Mouse (Mus musculus): ENCODE data around the gene Msi2. TPM values are rescaled to one million over a fixed set of nuclear protein-coding genes. Genes with fewer than 3 reads are reported as not detected.

Msi2 gene
- total RNA-seq, 2 experiments from 2014 or later = 10.2 to 13.9 TPM

DNA sequence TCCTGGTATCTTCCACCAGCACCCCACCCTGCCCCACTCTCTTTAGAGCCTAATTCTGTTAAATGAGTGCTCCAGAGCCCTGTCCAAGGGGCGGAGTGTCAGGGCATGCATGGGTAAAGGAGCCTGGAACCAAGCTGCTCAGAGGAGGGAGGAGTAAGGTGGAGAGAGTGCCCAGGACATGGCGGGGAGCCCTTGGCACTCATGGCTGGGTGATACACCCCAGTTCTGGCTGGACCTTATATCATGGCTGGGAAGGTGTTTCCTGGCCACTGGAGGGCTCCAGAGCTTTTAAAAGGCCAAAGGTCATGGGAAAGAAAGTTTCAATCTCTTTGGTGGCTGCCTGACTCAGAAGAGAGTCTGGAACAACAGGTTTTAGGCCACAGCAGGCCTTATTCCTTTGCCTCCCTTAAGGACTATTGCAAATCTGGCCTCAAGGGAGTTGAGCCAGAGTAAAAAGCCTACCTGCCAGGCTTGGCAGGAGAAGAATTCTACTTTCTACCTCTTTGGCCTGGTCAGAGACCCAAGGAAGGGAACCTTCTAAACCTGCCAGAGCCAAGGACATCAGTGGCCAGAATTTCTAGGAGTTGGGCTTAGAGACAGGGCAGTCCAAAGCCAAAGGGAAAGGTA is 352.3 kb downstream of the Msi2 start:
- no peak for ATAC-seq (replicated peaks; ENCODE audit: low FRiP score, poor library complexity, severe bottlenecking)

DNA sequence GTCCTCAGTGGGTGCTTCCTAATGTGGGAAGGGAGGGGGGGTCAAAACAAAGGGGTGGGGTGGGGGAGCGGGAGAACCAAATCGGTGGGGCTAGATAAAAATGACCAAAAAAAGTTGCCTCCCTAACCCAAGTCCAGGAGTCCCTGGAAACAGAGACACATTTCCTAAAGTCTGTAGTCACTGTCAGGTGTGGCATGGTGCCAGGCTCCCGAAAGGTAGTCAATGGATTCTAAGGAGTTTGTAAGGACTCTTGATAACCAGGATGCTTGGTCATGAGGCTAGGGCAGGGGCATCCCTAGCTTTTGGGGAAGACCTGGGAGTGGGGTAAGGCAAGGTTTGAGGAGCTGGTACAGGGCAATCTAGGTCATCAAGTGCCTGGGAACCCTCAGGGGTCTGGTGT is 354.1 kb downstream of the Msi2 start:
- ATAC-seq (replicated peaks; ENCODE audit: low FRiP score, poor library complexity, severe bottlenecking) = no peak

DNA sequence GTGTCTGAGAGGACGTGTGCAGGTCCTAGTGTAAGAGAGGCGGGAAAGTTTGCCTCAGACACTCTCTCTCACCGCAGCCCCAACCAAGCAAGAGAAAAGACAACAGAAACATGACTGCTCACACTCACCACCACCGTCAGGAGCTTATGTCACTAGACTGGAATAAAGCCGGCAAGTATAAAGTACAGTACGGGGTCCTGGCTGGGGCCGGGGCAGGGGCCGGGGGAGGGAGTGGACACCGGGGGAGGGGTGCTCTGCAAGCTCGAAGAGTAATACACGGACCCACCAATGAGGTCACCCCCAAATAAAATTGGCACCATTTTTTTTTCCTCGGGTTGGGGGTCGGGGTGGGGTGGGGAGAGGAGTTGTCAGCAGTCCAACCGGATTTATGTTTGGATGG is 354.8 kb downstream of the Msi2 start:
- ATAC-seq (replicated peaks; ENCODE audit: low FRiP score, poor library complexity, severe bottlenecking) = no peak

DNA sequence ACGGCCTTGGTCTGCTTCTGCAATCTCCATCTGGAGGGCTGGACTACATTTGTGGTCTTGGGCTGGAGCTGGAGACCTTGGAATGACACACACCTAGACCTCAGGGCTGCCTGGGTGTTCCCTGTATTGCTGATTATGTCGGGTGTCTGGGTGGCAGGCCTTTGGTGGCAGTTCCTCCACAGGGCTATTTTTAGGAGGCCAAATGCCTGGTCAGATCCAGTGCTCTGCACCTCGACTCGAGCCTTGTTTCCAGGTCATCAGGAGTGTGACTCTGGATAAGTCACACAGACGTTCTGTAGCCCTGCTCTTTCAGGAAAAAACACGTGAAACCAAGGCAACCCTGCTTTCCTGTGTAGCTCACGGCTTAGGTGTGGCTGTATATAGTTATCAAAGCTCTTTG is 358.6 kb downstream of the Msi2 start:
- ATAC-seq (replicated peaks; ENCODE audit: low FRiP score, poor library complexity, severe bottlenecking) = no peak

DNA sequence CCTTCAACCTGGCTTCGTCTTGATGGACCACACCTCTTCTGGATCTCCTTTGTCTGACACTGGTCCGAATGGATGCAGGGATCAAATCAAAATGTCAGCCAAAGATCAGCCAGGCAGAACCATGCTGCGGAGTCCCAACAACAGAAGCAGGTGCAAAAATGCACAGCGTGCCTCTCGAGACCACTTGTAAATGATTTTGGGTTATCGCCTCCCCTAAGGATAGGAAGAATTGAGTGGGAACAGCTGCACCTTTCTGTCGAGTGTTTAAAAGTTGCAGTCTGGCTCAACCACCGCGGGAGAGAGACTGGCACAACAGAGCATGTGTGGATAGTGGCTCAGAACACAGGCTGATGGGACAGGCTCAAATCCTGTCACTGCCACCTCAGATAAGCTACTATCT is 361.0 kb downstream of the Msi2 start:
- ATAC-seq (replicated peaks; ENCODE audit: low FRiP score, poor library complexity, severe bottlenecking) = no peak

DNA sequence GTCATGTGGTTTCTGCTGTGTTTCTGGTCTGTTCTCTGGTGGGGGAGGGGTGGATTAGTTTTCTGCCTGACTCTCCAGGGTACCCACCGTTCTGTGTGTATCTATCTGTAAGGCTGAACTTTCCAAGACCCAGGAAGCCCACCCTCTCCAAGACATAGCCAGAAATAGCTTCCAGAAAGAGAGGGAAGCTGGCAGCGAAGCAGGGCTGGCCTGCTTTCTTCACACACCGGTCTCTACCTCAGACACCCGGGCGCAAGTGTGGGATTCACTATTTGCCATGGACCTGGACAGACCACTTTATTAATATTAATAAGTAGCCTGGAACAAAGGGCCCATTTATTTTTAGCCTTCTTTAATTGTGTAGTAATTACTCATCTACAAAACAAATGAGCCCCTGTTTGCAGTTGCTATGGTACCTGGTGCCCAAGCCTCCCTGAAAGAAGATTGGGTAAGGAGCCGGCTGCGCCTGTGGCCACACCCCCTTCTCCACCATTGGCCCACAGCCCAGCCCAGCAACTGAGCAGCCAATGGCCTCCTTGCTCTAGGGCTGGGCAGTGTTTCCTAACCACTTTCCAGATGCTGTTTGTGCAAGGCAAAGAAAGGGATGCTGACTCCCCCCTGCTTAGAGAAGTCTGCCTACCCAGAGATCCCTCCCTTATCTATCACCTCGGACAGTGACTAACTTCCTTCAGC is 361.6 kb downstream of the Msi2 start:
- ATAC-seq (replicated peaks; ENCODE audit: low FRiP score, poor library complexity, severe bottlenecking) = peak; percentile 65; the same call in 1 of the 2 replicates

DNA sequence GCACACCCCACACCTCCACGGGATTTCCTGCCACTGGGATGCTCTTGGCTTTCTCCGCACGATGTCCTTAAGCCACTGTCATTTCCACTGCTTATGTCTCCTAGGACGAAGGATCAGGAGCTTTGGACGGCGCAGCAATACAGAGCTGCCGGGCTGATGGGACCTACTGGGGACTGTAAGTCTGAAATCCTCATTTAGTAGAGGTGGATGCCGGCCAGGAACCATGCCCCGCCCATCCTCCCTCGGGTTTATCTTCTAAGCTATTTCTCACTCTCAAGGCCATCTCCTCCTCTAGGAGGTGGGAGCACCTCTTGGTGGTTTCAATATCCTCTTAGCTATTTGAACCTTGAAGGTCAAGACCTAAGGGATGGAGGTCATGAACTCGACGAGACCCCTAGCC is 362.3 kb downstream of the Msi2 start:
- no peak for ATAC-seq (replicated peaks; ENCODE audit: low FRiP score, poor library complexity, severe bottlenecking)

DNA sequence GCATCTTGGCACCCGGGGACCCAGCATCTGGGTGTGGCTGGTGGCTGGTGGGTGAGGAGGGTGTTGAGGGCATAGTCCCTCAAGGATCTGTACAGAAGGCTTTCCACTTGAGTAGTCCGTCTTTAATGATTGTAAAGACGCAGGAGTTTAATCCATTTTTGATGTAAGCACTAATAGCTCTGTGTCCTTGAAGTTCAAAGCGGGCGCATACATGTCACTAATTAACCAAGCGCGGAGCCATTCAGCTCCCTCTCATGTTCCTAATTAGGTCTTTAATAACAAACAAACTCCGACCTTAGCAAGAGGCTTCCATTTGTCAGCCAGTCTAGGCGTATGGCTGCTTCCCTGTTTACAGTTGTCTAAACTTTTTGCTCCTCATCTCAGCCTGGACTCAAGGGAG is 363.5 kb downstream of the Msi2 start:
- no peak for ATAC-seq (replicated peaks; ENCODE audit: low FRiP score, poor library complexity, severe bottlenecking)

DNA sequence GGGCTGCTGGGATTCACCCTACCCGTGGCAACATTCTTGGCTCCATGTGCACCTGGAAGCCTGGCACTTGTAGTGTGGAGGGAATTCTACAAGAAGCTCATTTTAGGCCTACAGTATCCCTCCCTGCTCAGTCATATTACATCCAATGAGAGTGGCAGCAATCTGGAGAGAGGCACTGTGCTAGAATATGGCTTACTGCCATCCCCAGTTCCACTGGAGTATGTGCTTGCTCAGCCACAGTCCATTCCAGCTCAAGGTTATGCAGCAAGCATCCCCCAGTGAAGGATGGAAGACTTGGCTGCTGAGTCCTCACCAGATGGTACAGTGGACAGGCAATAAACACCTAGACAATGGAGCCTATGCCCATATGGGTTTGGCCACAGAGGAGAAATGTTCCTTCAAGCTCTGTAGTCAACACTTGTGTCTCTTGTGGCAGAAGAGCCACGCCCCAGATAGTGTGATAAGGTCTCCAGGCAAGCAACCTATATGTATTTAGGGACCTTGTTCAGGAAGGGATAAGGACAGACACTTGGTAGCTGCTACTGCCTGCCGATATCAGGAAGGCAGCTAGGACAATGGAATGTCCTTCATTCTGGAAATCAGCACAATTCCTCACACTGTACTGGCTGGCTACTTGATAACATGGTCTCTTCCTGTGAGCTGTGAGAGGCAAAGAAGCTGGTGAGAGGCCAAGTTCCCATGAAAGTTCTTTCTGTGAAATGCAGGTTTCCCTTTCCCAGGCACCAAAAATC is 366.4 kb downstream of the Msi2 start:
- ATAC-seq (replicated peaks; ENCODE audit: low FRiP score, poor library complexity, severe bottlenecking) = no peak

DNA sequence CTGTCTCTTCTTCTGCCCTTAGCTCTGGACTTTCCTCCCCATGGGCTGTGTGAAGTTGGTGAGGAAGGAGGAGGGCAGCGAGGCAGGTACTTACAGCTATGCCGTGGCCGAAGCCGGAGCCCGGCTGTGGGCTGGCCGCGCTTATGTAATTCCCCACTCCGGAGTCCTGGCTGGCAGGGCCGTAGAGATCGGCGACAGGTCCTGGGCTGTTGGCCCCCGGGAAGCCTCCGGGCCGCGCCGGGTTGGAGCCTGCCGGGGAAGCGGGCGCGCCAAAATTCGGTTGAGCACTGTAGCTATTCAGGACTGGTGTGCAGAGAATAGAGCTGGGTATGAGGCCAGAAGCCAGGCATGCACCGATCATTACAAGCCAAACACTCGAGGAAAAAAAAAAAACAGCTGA is 369.6 kb downstream of the Msi2 start:
- ATAC-seq (replicated peaks; ENCODE audit: low FRiP score, poor library complexity, severe bottlenecking) = no peak

DNA sequence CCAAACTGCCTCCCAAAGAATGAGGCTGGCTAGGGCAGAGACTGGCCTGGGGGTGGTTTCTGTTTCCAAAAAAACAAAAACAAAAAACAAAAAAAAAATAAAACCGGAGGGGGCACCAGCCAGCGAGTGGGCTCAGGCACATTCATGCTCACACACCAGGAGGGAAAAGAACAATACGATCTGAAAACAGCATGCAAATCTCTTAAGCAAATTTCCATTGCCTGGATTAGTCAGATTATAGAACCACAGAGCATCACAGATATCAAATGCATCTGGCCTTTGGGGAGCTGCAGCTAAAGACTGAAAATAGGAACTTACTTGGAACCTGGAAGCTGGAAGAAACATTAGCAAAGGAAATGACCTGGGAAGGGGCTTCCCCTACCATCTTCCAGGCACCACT is 370.3 kb downstream of the Msi2 start:
- ATAC-seq (replicated peaks; ENCODE audit: low FRiP score, poor library complexity, severe bottlenecking) = no peak

DNA sequence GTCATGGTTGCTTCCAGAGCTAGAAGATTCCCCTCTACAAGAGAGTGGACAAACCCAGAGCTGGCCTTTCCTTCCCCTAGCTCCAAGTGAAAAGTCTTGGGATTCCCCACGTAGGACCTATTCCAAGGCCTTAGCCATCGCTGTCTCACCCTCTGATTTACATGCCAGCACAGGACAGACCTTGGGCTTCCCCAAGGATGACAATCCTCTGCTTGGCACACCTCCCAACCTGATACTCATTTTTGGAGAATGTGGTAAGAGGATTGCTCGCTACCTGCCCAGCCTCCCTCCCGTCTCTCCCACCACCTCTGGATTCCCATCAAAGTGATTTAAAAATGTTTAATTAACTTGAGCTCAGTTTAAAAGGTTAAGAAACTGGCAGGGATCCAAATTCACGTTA is 372.2 kb downstream of the Msi2 start:
- ATAC-seq (replicated peaks; ENCODE audit: low FRiP score, poor library complexity, severe bottlenecking) = no peak

DNA sequence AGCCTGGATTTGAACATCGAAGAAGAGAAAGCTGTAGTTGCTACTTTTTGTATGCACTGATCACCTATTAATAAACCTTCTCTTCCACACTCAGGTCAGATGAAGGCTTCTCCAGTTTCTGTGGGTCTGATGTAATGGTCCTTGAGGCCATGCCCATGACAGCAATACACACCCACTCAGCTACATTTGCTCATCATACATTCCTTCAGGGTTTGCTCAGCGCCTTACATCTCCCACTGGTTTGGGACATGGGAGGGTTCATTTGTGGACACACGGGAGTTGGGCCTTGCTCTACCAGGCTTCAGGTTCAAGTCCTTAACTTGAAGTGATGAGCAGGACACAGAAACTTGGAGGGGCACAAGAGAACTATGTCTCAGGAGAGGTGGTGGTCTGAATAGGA is 380.4 kb downstream of the Msi2 start:
- ATAC-seq (replicated peaks; ENCODE audit: low FRiP score, poor library complexity, severe bottlenecking) = no peak

DNA sequence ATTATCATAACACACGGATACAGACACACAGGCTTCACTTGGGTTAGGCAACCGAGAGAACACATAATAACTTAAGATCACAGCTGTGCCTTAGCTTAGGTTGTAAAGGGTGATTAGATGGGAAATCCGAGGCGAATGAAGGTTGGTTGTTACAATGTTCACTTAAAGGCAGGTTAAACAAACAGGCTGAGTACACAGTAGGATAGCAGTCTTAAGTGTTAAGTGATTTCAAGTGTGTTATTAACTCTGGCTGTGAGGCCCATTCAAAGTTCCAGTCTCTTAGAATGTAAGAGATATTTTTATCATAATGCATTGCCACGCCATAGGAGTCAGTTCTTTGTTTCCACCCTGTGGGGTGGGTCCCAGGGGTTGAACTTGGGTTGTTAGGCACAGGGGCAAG is 383.4 kb downstream of the Msi2 start:
- no peak for ATAC-seq (replicated peaks; ENCODE audit: low FRiP score, poor library complexity, severe bottlenecking)

DNA sequence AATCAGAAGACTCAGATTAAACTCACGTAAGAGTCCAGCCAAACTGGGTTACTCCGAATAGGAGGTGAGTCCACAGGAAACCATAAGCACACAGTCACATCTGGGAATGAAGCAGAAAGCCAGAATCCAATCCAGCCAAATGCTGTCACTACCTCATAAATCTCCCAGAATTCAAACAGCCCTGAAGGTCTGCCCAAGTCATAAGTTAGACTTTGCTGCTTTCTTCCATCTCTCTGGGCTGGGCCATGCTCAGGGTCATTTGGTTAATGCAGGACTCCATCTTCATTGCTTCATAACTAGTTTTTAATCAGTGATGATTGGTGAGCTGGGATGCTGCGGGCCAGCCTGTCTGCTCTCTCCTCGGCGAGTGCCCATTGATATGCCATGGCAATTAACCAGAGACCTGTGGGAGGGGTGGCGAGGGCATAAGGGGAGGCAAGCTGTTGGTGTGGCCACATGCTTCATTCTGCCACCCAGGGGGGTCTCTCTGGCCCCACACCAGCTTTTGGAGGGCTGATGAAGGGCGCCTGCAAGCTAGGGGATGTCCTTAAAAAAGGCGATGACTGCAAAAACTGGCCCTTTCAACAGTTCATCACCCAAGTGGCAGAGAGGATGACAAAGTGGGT is 385.9 kb downstream of the Msi2 start:
- ATAC-seq (replicated peaks; ENCODE audit: low FRiP score, poor library complexity, severe bottlenecking) = no peak

DNA sequence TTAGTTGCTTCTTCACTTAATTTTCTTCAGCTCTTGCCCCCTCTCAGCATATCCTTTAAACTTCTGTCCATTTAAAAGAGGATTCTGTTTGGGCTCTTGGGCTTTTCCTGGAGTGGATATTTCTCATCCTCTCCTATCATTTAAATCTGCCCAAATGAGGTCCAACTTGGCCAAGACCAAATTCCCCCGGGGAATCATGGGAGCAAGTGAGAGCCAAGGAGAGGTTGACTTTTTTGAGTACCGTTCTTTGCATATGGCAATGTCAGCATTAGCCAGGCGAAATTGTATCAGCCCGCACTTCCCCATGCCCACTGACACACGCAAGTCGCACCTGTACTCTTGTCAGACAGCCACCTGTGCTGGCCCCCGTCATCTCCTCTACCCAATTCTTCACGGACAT is 386.6 kb downstream of the Msi2 start:
- no peak for ATAC-seq (replicated peaks; ENCODE audit: low FRiP score, poor library complexity, severe bottlenecking)

DNA sequence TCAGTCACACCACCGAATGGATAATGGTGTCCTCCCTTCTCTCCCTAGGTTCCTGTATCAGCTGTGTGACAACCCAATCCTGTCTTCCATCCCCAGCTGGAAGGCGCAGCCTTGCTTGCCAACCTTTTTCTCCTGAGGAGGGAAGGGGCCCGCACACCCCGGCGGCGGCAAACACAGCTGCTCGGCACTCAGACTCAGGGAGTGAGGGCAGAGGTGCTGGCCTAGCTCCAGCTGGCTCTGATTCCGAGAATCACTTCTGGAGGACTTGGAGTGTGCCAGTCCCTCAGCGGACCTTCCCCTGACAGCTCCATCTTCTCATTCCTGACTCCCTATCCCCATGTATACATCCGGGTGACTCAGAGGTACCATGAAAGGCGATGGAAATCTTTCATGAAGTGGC is 387.5 kb downstream of the Msi2 start:
- ATAC-seq (replicated peaks; ENCODE audit: low FRiP score, poor library complexity, severe bottlenecking) = no peak

DNA sequence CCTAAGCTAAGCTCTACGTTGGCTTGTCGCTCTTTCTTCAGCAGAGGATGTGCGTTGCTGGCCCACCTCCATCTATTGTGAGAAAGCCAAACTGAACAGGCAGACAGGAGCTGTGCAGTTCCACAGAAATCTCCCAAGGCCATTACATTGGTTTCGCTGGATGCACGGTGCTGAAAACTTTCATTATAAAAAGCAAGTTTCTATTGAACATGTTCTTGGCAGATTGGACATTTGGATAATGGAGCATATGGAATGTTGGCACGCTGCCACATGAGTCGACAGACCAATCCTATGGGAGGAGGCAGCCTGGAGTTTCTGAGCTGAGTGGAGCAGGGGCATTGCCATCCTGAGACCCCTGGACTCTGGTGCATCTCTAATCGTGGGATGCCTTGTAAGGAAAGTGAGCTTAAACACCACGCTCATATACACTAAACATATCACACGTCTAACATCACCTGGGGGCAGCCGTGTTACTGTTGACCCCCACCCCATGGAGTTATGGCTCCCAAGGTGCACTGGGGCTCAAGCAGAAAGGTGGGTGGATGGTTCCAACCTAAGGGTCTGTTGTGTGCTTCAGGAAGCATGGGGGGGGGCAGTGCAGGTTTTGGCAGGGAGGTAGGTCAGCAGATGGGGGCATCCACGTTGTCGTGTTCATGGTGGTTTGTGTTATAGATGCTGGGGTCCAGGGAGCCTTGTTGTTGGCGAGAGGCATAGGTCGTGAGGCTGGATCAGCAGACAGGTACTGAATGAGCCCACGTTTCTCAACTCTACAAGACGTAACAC is 389.3 kb downstream of the Msi2 start:
- no peak for ATAC-seq (replicated peaks; ENCODE audit: low FRiP score, poor library complexity, severe bottlenecking)

DNA sequence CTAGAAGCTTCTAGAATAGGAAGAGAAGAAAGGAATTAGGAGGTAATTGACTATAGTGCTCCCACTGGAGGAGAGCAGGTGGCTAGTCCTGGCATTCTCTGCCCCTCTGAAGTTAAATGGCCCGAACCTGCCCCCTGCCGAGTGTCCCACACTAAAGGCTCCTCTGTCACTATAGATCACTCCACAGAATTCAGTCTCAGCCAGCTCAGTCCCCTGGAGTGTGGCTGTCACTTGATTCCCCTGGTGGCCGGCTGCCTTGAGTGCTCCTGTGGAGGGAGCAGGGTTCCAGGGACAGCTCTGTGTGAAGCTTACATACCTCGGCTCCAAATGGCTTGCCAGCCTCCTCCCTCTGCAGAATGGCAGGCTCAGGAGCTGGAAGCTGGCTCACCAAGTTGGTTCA is 391.3 kb downstream of the Msi2 start:
- ATAC-seq (replicated peaks; ENCODE audit: low FRiP score, poor library complexity, severe bottlenecking) = no peak

DNA sequence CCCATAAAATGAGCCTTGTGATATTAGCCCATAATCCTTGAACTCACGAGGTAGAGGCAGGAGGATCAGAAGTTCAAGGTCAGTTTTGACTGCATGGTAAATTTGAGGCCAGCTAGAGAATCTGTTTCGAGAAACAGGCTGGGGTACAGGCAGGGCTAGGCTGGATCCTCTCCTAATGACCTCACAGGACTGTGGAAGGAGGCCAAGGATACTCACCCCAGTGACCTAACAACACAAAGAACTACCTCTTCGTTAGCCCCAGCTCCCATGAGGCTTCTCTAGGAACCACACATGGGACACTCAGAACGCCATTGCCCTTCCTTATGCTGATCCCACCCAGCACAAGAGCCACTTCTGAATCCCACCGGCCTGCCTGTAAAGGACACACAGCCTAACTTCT is 399.5 kb downstream of the Msi2 start:
- no peak for ATAC-seq (replicated peaks; ENCODE audit: low FRiP score, poor library complexity, severe bottlenecking)
